ENCODE assay signal across 33 mouse cellular contexts in the genomic region with DNA sequence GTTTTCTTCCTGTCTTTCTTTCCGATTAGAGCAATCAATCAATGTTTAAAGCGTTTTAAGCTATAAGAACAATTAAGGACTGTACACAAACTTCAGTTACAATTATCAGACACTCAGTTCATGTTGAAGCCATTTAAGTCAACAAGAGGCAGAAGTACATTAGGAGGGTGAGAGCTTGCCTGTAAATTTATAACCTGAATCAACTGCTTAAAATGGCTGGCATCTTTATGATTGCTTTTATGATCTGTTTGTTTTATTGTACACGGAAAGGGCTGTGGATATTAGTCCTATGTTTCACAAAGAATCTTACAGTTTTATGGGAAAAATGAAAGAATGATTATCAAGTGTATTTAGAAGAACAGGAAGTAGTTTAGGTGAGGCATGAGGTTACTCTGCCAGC.
"Had no signal": no experiment of that assay in that cellular context is flagged by ENCODE, and none has a peak within 500 bp of the region (broad histone marks: within the 10 kb centered on the region; RNA-seq: fewer than 3 reads in every experiment).

No protein-coding gene starts in this region.

- H3K27me3 ChIP-seq: limb, embryonic 12.5 days; limb, embryonic 13.5 days; limb, embryonic 15.5 days; liver, embryonic 12.5 days; liver, embryonic 13.5 days; liver, embryonic 15.5 days; lung, embryonic 15.5 days; midbrain, embryonic 12.5 days; midbrain, embryonic 13.5 days; midbrain, embryonic 15.5 days; neural tube, embryonic 12.5 days; neural tube, embryonic 13.5 days had no signal

- H3K36me3 ChIP-seq: limb, embryonic 10.5 days; limb, embryonic 15.5 days; liver, embryonic 12.5 days; liver, embryonic 13.5 days; liver, embryonic 15.5 days; lung, embryonic 15.5 days; midbrain, embryonic 10.5 days; midbrain, embryonic 12.5 days; midbrain, embryonic 13.5 days; midbrain, embryonic 15.5 days; neural tube, embryonic 12.5 days; neural tube, embryonic 13.5 days had no signal

- H3K27ac ChIP-seq: limb, embryonic 10.5 days; limb, embryonic 12.5 days; limb, embryonic 13.5 days; limb, embryonic 15.5 days; liver, embryonic 12.5 days; liver, embryonic 13.5 days; liver, embryonic 14.5 days; liver, embryonic 15.5 days; lung, embryonic 15.5 days; macrophage; midbrain, embryonic 10.5 days; midbrain, embryonic 12.5 days; midbrain, embryonic 13.5 days; midbrain, embryonic 15.5 days; neural tube, embryonic 12.5 days; neural tube, embryonic 13.5 days had no signal

- H3K4me2 ChIP-seq: limb, embryonic 12.5 days; limb, embryonic 13.5 days; limb, embryonic 15.5 days; liver, embryonic 11.5 days; liver, embryonic 12.5 days; liver, embryonic 13.5 days; liver, embryonic 15.5 days; lung, embryonic 14.5 days; lung, embryonic 15.5 days; midbrain, embryonic 11.5 days; midbrain, embryonic 12.5 days; midbrain, embryonic 13.5 days; midbrain, embryonic 15.5 days; neural tube, embryonic 12.5 days; neural tube, embryonic 13.5 days had no signal

- H3K4me3 ChIP-seq: limb, embryonic 10.5 days; limb, embryonic 12.5 days; limb, embryonic 13.5 days; limb, embryonic 15.5 days; liver, embryonic 12.5 days; liver, embryonic 13.5 days; liver, embryonic 15.5 days; lung, embryonic 15.5 days; megakaryocyte, embryonic 14.5 days; midbrain, embryonic 10.5 days; midbrain, embryonic 12.5 days; midbrain, embryonic 13.5 days; midbrain, embryonic 15.5 days; myocyte; neural tube, embryonic 12.5 days; neural tube, embryonic 13.5 days had no signal

- H3K4me1 ChIP-seq: liver, embryonic 13.5 days; liver, embryonic 15.5 days; lung, embryonic 15.5 days; midbrain, embryonic 10.5 days; midbrain, embryonic 13.5 days; midbrain, embryonic 15.5 days; neural tube, embryonic 12.5 days had no signal

- H3K9ac ChIP-seq: limb, embryonic 12.5 days; limb, embryonic 13.5 days; limb, embryonic 15.5 days; liver, embryonic 12.5 days; liver, embryonic 13.5 days; liver, embryonic 14.5 days; liver, embryonic 15.5 days; liver, postnatal 0 days; lung, embryonic 14.5 days; lung, embryonic 15.5 days; midbrain, embryonic 12.5 days; midbrain, embryonic 13.5 days; midbrain, embryonic 15.5 days; neural tube, embryonic 12.5 days; neural tube, embryonic 13.5 days had no signal

- DNase-seq: left cerebral cortex, postnatal 4 days; liver; liver, embryonic 13.5 days; liver, postnatal 0 days; lung, adult 18-20 months; lung, adult 2 months; lung, embryonic 14.5 days; lung, postnatal 10 days; lung, postnatal 14 days; lung, postnatal 36 days; lung, postnatal 4 days; midbrain, embryonic 14.5 days had no signal

- ATAC-seq: liver, embryonic 12.5 days; liver, postnatal 0 days; lung, postnatal 0 days; midbrain, embryonic 13.5 days; midbrain, embryonic 15.5 days; midbrain, embryonic 16.5 days had no signal

- H3K9me3 ChIP-seq: limb, embryonic 10.5 days; limb, embryonic 12.5 days; limb, embryonic 13.5 days; limb, embryonic 15.5 days; liver, embryonic 12.5 days; liver, embryonic 13.5 days; liver, embryonic 15.5 days; lung, embryonic 15.5 days; megakaryocyte, embryonic 14.5 days; midbrain, embryonic 10.5 days; midbrain, embryonic 12.5 days; midbrain, embryonic 13.5 days; midbrain, embryonic 15.5 days; neural tube, embryonic 12.5 days; neural tube, embryonic 13.5 days had no signal
